Mouse (Mus musculus) neural tube, embryonic 10.5 days (tissue): ENCODE measurements around the gene Scfd2.
A peak's percentile ranks its signal among the peaks of the same experiment; 100 is the strongest.

Source experiments
- DNase-seq: peaks from one replicate; pipeline ENCODE4 v3.0.0-alpha.2; 2017; ENCODE audit warnings: low spot score; ENCODE audit errors: extremely low spot score

Gene Scfd2

DNA sequence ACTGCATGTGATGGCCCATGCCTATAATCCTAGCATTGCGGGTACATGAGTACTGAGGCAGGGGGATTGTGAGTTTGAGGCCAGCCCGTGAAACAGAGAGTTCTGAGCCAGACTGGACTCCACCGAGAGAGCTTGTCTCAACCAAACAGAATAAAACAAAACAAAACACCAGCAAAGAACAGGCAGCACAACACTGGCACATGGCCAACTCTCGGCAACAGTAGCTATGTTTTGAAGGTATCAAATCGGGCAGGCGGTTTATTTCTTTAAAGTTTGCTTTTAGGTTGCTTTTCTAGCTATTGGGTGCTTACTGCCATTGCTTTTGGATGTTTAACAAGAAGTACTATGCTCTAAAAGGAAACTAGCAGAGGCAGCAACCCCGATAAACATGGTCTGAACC, 251.9 kb downstream of the Scfd2 start:
- DNase-seq: no peak

DNA sequence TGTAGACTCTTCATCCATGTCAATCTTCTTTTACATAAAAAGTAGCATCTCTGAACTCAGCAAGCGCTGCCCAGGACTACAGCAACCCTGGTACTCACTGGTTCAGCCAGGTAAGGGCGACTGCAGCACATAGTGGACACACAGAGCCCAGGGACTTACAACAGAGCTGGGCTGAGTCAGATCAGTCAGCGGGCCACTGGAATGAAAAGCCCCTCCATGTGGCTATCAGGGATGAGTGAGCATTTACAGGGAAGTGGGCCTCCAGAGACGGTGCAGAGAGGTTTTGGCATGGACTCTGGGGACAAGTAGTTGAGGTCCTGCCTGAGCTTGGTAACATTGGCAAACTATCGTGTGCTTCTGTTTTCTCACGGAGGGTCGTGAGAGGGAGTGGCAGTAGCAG, 253.1 kb downstream of the Scfd2 start:
- DNase-seq: no peak

GRCm38 (mm10) chr5:74277712-74278111, 253.8 kb downstream of the Scfd2 start:
- DNase-seq: peak; percentile 93

DNA sequence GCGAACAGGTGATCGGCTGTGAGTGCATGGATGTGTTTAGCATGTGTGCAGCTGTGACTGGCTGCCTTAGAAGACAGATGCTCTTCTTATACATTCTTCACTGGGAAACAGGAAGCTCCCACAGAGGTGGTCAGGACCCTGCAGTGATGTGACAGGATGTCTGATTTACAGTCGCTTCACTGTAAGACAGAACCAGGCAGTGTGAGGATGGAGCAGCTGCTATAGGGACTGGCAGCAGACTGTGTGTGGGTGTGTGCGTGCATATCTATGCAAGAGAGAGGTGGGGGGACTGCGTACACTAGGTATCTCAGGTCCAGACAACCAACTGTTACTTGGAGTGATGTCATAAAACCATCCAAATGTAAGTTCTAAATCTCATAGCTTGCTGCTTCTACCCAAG, 254.3 kb downstream of the Scfd2 start:
- peak; percentile 47 for DNase-seq

DNA sequence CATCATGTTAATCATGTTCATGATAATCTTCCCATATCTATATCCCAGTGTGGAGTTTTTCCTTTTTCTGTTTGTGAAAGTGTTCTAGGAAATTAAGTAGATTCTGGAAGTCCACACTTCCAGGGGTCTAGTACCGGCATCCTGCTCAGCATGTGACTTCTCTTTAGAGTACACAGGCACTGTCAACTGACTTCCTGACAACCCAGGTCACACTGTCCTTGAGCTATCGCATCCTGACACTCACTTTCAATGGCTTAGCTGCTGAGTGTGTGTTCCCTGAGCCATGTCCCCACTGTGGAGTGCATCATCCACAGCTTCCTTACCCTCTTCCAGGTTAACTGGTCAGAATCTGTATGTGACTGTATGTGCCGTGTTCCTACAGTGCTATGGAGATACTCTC, 258.2 kb downstream of the Scfd2 start:
- no peak for DNase-seq

DNA sequence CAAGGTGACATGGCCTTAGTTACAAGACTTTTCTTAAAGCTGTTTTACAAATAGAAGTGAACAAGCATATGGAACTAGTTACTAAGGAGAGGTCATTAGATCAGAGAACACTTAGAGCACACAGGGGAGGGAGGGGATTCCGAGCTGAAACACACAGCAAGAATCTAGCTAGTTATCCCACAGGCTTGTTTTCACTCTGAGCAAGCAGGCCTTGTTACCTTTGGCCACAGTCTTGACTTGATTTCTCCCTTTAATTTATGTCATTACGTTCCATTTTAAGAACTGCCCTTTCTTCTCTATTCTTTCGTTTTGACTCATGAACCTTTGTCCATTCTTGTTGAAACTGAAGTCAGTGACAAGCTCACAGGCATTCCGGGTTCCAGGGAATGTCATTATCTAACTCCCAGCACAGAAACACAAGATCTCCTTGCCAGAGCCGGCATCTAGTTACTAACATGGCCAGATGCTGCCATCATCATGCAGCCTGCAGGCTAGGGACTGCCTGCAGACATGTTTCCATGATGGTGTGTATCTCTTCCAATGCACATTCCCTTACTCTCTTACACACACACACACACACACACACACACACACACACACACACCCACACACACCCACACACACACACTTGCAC, 263.7 kb downstream of the Scfd2 start:
- DNase-seq: peak; percentile 19

- DNase-seq: no peak
Observed at GRCm38 (mm10) chr5:74267196-74267595, 264.4 kb downstream of the Scfd2 start.

DNA sequence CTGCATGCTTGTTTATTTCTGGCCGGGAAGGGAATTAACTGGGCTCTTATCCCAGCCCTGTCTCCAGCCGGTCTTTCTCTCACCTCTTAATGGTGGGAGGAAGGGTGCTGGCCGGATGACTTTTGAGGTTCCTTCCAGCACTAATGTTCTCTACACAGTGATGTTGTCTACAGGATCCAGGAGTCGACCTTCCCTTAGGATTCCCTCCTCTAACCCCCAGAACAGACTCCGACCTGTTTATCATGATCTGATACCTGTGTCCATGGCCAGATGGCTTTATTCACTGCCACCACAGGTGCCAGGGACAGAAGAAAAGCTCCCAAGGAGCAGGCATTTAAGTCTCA, 265.1 kb downstream of the Scfd2 start:
- DNase-seq: no peak

DNA sequence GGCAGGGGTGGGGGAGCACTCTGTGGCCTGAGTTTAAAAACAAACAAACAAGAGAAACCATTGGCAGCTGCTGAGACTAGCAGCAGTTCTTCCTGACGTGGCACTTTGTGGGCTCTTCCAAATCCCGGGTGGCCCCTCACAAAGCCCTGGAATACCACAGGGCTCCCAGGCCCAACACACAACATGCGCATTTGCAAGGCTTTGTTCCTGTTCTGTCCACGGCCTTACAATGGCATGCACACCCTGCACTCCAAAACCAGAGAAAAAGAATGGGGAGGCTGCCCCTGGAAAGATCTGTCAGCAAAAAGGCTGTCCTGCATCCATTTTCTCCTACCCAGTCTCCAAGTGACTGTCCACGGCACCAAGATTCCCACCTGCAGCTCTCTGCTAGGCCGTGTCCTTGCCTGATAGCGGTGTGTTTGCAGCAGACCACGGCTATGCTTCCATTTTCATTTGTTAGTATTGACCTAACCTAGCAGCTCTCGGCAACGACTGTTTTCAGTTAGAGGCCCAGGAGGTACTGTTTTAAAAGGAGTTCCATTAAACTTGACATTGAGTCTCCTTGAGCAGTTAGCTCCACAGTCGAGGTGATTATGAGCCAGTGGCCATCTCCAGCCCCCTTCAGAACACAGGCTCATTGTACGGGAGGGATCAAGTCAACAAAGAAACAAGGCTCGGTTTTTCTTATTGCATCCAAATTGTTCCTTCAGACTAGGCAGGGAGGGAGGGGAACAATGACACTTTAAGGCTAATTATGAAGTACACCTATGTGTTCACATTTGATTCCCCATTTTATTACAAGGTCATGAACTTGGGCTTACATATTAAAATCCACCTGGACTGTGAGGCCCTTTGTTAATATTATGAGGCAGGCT, 265.7 kb downstream of the Scfd2 start:
- no peak for DNase-seq

DNA sequence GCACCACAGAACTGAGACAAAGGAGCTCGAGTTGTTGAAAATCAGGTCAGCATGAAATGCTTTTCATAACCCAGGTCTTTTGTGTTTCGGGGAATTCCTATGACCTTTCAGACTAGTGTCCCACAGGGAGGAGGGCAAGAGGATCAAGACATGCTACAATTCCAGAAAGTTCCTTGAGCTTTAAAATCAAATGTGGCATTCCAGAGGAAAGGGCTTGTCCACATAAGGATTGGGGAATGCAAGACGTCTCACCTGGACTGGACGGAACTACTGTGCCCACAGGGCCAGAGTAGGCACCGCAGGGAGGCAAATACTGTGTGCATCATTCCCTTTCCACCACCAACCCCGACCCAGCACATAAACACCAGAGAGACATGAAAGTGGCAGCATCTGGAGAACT, 266.4 kb downstream of the Scfd2 start:
- DNase-seq: no peak

DNA sequence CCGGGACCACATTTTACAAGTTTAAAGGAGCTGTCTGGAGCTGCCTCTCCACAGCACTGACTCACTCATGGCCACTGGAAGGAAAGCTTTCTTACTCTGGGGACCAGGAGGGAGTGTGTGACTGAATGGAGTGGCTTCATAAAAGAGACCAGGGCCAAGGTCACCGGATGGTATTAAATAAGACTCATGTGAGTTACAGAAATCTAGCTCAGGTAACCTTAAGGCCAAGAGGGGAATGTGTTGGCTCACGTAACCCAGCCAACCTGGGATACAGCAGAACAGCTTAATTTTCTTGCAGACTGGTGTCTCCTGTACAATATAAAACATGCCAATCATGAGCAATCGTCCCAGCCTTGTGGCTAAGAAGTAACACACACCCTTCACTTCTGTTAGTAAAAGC, 267.0 kb downstream of the Scfd2 start:
- DNase-seq: no peak

DNA sequence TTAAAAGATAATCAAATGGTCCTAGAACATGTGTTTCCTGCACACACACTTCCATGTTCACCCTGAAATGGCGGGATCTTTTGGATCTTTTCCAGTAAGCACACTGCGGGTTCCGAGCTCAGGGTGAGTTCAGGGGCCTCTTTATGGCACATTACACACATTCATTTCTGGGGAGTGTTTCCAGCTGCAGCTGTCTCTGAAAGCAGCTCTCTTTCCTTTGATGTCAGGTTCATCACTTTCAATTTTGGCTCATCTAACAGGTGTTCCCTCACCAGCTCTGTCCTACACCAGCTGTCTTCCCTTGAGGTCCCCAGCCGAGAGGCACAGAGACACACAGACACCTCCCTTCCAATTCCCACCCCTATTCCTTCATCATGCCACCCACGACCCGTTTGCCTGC, 270.5 kb downstream of the Scfd2 start:
- no peak for DNase-seq

GRCm38 (mm10) chr5:74260378-74260809, 271.2 kb downstream of the Scfd2 start:
- no peak for DNase-seq

DNA sequence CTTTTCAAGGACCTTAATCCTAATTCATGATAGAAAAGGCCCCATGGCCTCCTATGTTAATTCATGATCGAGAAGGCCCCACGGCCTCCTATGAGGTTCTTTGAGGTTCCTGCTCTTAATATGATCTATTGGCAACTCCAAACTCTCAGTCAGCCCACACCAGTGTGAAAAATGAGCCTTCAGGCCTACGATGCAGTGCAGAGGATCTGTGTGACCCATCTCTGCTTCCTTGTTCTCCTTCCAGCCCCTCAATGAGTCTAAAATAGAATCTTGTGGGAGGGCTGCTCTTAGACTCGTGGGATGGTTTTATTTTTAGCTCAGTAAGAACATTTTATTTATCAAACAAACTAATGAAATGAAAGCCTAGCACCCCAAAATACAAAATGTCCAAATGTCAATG, 274.9 kb downstream of the Scfd2 start:
- DNase-seq: no peak

GRCm38 (mm10) chr5:74254996-74255395, 276.6 kb downstream of the Scfd2 start:
- DNase-seq: no peak

DNA sequence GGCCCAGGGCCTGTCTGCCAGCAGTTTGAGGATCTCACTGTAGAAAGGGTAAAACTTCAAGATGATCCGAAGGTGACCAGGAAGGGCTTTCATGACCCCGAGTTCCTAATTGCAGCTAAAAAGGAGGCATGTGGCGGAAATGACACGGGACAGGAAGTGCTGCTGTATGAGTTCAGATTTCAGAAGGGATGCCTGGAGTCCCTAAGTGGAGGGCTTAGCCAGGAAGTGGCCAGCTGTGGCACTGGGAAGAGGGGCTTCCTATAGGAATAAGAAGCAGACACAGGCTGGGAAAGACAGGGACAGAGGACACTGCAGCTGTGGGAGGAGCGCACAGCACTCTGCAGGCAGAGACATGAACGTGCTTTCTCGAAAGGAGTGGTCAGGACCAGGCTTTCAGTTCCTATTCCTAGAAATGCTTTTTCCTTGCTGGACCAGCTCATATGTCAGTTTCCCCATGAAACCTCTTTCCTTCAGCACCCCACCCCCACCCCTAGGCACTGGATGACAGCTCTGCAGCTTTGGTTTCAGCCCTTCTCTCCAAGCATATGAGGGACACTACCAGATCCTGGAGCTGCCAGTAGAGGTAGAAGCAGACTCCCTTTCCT, 277.7 kb downstream of the Scfd2 start:
- DNase-seq: no peak

DNA sequence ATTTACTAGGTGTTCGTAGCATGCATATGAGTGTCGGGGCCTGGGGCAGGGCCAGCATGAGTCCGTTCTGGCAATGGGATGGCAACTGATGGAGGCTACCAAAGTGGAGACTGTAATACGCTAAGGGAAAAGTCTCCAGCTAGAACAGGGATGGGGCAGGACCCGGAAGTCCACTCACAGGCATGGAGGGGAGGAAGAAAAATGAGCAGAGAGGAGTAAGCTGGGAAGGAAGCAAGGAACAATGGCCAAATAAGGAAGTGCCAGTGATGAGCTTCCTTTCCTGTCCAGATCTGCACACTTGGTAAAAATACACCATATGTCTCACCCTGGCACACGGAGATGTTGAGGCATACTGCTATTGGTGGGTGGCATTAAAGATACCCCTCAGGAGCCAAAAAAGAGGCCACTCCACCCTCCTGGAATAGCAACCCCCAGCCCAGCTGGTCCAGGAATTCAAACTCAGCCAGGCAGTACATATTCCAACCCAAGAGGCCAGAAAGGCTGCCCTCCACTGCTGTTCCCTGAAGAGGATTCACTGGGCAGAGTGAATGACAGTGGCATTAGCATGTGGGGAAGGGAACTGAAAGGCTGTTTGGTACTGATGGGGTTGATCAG, 278.8 kb downstream of the Scfd2 start:
- DNase-seq: no peak

DNA sequence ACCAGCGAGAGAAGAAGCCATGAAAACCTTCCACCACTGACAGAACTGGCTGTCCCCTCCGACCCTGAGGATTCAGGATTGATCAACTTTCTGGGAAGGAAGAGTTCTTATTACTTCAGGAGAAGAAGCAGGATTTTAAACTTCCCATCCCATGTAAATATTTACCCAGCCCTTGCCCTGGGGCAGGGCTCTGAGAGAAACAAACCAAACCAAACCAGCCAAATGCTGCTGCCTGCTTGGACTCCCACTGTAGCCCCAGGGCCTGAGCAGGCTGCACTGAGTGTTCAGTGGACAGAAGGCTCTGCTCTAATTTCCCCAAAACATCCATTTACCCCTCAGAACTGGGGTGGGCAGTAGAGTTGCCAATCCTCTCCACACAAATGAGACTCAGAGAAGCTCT, 280.6 kb downstream of the Scfd2 start:
- DNase-seq: no peak

GRCm38 (mm10) chr5:74250308-74250707, 281.3 kb downstream of the Scfd2 start:
- no peak for DNase-seq

DNA sequence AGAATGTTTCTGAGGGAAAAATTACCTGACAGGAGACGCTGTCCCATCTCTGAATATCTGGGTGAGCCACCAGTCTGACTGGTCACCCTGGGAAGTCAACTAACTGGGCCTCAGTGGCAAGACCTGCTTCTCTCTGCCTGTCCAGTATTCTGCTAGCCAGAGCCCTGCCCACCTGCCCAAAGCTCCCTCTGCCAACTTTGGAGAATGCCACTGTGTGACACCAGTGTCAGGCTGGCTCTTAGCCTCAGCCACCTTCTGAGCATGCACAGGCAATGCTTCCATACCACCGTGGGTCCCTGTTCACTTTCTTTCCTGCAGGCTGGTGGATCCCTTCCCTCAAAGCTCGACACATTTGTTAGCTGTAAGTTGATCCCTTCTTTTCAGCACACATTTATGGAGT, 281.8 kb downstream of the Scfd2 start:
- no peak for DNase-seq

DNA sequence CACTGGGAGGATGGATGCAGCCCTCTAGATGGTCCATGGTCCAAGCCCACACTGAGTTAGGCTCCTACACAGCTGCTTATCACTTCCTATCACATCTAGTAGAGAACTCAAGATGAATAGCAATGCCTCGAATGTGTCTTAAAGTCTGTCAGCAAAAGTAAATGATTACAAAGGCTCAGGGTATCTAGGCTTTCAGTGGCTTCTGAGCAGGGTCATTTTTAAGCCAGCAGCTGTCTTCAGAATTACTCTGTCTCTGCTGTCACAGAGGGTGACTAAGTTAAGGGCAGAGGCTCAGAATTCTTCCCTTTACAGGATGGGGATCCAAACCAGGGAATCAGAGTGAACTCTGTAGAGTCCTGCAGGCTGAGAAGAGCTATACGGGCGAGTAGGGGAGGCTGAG, 284.6 kb downstream of the Scfd2 start:
- no peak for DNase-seq

DNA sequence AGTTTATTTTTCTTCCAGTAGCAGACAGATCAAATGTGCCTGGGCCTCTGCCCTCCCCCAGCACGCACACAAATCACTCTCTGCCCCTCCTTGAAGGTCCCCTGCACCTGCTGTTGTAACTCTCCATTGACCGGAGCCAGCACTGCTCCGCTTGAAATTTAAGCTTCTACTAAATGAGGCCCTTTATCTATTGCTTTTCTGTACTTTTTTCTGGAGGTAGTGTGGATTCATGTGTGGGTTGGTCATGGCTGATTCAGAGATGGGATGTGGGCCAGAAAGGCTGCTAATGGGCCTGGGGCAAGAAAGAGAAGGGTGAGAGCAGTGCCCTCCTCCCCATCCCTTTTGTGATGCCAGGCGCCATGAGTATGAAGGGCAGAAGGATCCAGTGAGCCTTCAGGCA, 285.1 kb downstream of the Scfd2 start:
- no peak for DNase-seq
